Mouse (Mus musculus) embryonic facial prominence, embryonic 10.5 days (tissue): Measurements from ENCODE around the gene Fchsd2. TPM values are rescaled to one million over a fixed set of nuclear protein-coding genes. Genes with fewer than 3 reads are reported as not detected.

ENCODE experiments used
- DNase-seq: peaks from one replicate; pipeline ENCODE4 v3.0.0-alpha.2; 2017; ENCODE audit warnings: low spot score
- H3K27ac ChIP-seq: fragments of 300-500 bp; sonication (generic); replicated peaks from 2 replicates; pipeline ENCODE4 v1.5.1; 2016; ENCODE audit warnings: mild to moderate bottlenecking
- H3K27me3 ChIP-seq: fragments of 300-500 bp; sonication (generic); replicated peaks from 2 replicates; pipeline ENCODE4 v1.6.1; 2016; ENCODE audit warnings: low read depth, mild to moderate bottlenecking; ENCODE audit not compliant: poor library complexity, severe bottlenecking
- H3K36me3 ChIP-seq: fragments of 300-500 bp; sonication (generic); replicated peaks from 2 replicates; pipeline ENCODE4 v1.6.1; 2016; ENCODE audit warnings: mild to moderate bottlenecking, moderate library complexity
- H3K4me1 ChIP-seq: fragments of 300-500 bp; sonication (generic); 2 replicates; pipeline ENCODE4 v1.6.1; 2016
- H3K4me3 ChIP-seq: fragments of 300-500 bp; sonication (generic); 2 replicates; pipeline ENCODE4 v1.5.1; 2016; ENCODE audit warnings: mild to moderate bottlenecking, moderate library complexity
- H3K9me3 ChIP-seq: fragments of 300-500 bp; sonication (generic); 2 replicates; pipeline ENCODE4 v1.6.1; 2016; ENCODE audit warnings: mild to moderate bottlenecking
- WGBS: fragments of 180-500 bp; shearing (Covaris S2); methylation state at CpG from one replicate; pipeline ENCODE4 v1.1.7; 2016; 5-methylcytosine and 5-hydroxymethylcytosine counted together
- polyA plus RNA-seq: library from polyadenylated mRNA; unstranded; fragments of >200 nt; fragmentation: Nextera tagmentation; extraction: Ambion mirVana; gene quantifications from 2 replicates; pipeline ENCODE4 v1.2.1, GENCODE M21; 2016

Fchsd2 gene
- polyA plus RNA-seq, 1 experiment from 2014 or later: 20.9 TPM

GRCm38 (mm10) chr7:101107073-101107810 is 14.6 kb downstream of the Fchsd2 start:
- H3K4me1 ChIP-seq: peaks cover 23% of the 10 kb centered on the region
- peak overlapping the region; percentile 94 for H3K27ac ChIP-seq
- peak; percentile 11 for DNase-seq
- peaks cover 13% of the 10 kb centered on the region for H3K36me3 ChIP-seq
- no peaks in the 10 kb centered on the region for H3K9me3 ChIP-seq
- peak overlapping the region; percentile 87 for H3K4me3 ChIP-seq
- no peaks in the 10 kb centered on the region; the same call in 1 of the 2 replicates for H3K27me3 ChIP-seq
- 33% methylated on average over 5 of the region's 5 CpGs for WGBS

DNA sequence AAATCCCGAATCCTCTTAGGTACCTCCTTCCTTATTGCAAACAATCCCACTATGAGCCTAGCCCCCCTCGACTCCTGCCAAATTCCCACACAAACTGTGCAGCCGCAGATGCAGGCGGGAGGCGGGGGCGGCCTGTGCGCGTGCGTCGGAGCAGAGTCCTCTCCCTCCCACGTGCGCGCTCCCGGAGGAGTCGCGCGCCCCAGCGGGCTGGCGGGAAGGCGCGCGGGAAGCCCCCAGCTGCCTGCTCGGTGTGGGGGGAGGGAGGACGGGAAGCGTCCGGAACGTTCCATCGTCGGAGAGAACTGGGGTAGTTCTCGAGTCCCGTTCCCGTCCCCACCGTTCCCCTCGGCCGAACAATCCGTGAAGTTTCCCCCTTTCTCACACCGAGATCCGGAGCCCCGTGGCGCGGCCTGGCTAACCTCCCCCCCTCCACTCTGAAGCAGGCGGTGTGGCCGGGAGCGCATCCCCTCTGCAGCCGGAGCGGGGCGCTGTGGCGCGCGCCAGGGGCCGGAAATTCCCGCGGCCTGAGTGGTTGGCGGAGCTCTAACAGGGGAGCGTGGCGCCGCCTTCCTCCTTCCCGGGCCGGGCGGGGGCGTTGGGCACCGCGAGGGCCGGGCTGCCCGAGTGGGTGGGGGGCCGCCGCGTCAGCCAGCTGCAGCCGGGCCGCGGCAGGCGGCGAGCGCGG is 15.4 kb downstream of the Fchsd2 start:
- Histone ChIP-seq H3K27ac (peak overlapping the region; percentile 94), H3K36me3 (peaks cover 21% of the 10 kb centered on the region), H3K4me3 (peak overlapping the region; percentile 87), H3K27me3 (no peaks in the 10 kb centered on the region; the same call in 1 of the 2 replicates), H3K9me3 (no peaks in the 10 kb centered on the region), H3K4me1 (peaks cover 23% of the 10 kb centered on the region)
- peak; percentile 99 for DNase-seq
- under 1% methylated on average over 72 of the region's 75 CpGs for WGBS

- H3K4me1 ChIP-seq: peaks cover 23% of the 10 kb centered on the region
- H3K27ac ChIP-seq: peak overlapping the region; percentile 94
- H3K27me3 ChIP-seq: no peaks in the 10 kb centered on the region; the same call in 1 of the 2 replicates
- no peak for DNase-seq
- WGBS: under 1% methylated on average over 24 of the region's 35 CpGs
- peak overlapping the region; percentile 87 for H3K4me3 ChIP-seq
- no peaks in the 10 kb centered on the region for H3K9me3 ChIP-seq
- peaks cover 26% of the 10 kb centered on the region for H3K36me3 ChIP-seq
Observed at GRCm38 (mm10) chr7:101108653-101109005, 16.0 kb downstream of the Fchsd2 start.

DNA sequence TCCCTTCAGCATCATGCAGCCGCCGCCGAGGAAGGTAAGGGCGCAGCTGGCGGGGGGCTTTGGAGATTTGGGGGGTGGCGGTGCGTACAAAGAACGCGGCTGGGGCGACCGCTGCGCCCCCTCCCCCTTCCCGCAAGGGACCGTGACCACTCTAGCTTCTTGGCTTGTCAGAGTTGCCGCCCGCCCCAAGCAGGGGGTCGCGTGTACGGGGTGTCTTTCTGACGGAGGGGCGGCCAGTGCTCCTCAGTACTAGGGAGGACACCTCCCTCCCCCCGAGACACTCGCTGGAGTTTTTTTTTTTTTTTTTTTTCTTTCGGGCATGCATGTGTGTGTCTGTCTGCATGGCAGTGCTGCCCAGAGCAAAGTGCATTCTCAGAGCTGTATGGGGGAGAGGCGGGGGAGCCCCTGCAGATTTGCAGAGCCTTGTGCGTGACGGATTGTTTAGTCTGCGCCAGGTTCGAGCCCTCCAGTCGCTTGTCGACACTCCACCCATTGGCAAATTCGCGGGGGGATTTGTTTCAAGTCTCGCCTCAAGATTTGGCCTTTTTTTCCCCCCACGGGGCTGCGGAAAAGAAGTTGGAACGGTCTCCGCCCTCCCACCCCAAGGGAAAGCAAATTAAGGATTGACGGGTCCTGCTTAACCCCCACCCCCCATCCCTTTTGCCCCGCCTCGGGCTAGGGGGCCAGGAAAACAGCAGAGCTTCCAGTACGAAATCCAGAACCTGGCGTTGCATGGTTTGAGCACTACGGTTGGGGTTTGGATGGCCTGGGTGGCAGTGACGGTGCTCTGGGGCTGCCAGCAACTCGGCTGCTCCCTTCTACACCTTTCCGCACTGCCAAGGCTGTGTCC is 16.6 kb downstream of the Fchsd2 start:
- Histone ChIP-seq H3K4me1 (peaks cover 23% of the 10 kb centered on the region), H3K9me3 (no peaks in the 10 kb centered on the region), H3K27me3 (no peaks in the 10 kb centered on the region; the same call in 1 of the 2 replicates), H3K36me3 (peaks cover 32% of the 10 kb centered on the region), H3K4me3 (peak overlapping the region; percentile 87), H3K27ac (peak overlapping the region; percentile 94)
- under 1% methylated on average over 47 of the region's 47 CpGs for WGBS
- DNase-seq: peak; percentile 63

- peaks cover 23% of the 10 kb centered on the region for H3K4me1 ChIP-seq
- WGBS: 12% methylated on average over 8 of the region's 8 CpGs
- H3K36me3 ChIP-seq: peaks cover 38% of the 10 kb centered on the region
- H3K4me3 ChIP-seq: peak overlapping the region; percentile 87
- no peaks in the 10 kb centered on the region; the same call in 1 of the 2 replicates for H3K27me3 ChIP-seq
- peak; percentile 30 for DNase-seq
- H3K27ac ChIP-seq: peak overlapping the region; percentile 94
- H3K9me3 ChIP-seq: no peaks in the 10 kb centered on the region
Observed at GRCm38 (mm10) chr7:101109856-101110350, 17.2 kb downstream of the Fchsd2 start.

DNA sequence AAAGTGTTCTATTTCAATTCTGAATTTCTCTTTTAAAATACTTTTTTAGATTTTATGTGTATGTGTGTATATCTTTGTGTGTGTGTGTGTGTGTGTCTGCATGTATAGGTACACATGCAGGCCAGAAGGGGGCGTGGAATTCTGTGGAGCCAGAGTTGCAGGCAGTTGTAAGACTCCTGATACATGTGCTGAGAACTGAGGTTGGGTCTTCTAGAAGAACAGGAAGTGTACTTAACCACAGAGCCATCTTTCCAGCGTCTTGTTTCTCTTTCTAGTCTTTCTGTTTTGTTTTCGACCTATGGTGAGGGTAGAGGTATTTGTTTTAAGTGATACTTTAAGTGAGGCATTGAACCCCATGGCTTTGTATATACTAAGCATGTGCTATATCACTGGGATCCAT is 20.7 kb downstream of the Fchsd2 start:
- no peak overlapping the region for H3K4me3 ChIP-seq
- H3K4me1 ChIP-seq: peaks cover 11% of the 10 kb centered on the region
- 84% methylated on average over 3 of the region's 3 CpGs for WGBS
- no peak overlapping the region for H3K27ac ChIP-seq
- DNase-seq: no peak
- peaks cover 74% of the 10 kb centered on the region for H3K36me3 ChIP-seq
- no peaks in the 10 kb centered on the region for H3K27me3 ChIP-seq
- H3K9me3 ChIP-seq: no peaks in the 10 kb centered on the region

- Histone ChIP-seq H3K27me3 (no peaks in the 10 kb centered on the region), H3K4me3 (no peak overlapping the region), H3K9me3 (no peaks in the 10 kb centered on the region), H3K27ac (no peak overlapping the region), H3K4me1 (peaks cover 11% of the 10 kb centered on the region), H3K36me3 (peaks cover 83% of the 10 kb centered on the region)
- 94% methylated on average over 1 of the region's 1 CpGs for WGBS
- no peak for DNase-seq
Observed at GRCm38 (mm10) chr7:101114328-101114727, 21.7 kb downstream of the Fchsd2 start.

- no peaks in the 10 kb centered on the region for H3K9me3 ChIP-seq
- WGBS: 92% methylated on average over 7 of the region's 7 CpGs
- DNase-seq: no peak
- H3K4me1 ChIP-seq: no peaks in the 10 kb centered on the region
- H3K27ac ChIP-seq: no peak overlapping the region
- peaks cover 73% of the 10 kb centered on the region for H3K36me3 ChIP-seq
- no peak overlapping the region for H3K4me3 ChIP-seq
- no peaks in the 10 kb centered on the region for H3K27me3 ChIP-seq
Observed at GRCm38 (mm10) chr7:101119391-101119790, 26.7 kb downstream of the Fchsd2 start.

- H3K4me1 ChIP-seq: no peaks in the 10 kb centered on the region
- no peaks in the 10 kb centered on the region for H3K27me3 ChIP-seq
- DNase-seq: no peak
- 80% methylated on average over 6 of the region's 6 CpGs for WGBS
- peaks cover 32% of the 10 kb centered on the region for H3K36me3 ChIP-seq
- no peaks in the 10 kb centered on the region for H3K9me3 ChIP-seq
- H3K27ac ChIP-seq: no peak overlapping the region
- no peak overlapping the region for H3K4me3 ChIP-seq
Observed at GRCm38 (mm10) chr7:101123579-101124347, 31.1 kb downstream of the Fchsd2 start.

GRCm38 (mm10) chr7:101127737-101128136 is 35.1 kb downstream of the Fchsd2 start:
- Histone ChIP-seq H3K9me3 (no peaks in the 10 kb centered on the region), H3K4me1 (no peaks in the 10 kb centered on the region), H3K27me3 (no peaks in the 10 kb centered on the region), H3K4me3 (no peak overlapping the region), H3K27ac (no peak overlapping the region), H3K36me3 (peaks cover 3% of the 10 kb centered on the region; the same call in 1 of the 2 replicates)
- DNase-seq: no peak
- 91% methylated on average over 3 of the region's 3 CpGs for WGBS

DNA sequence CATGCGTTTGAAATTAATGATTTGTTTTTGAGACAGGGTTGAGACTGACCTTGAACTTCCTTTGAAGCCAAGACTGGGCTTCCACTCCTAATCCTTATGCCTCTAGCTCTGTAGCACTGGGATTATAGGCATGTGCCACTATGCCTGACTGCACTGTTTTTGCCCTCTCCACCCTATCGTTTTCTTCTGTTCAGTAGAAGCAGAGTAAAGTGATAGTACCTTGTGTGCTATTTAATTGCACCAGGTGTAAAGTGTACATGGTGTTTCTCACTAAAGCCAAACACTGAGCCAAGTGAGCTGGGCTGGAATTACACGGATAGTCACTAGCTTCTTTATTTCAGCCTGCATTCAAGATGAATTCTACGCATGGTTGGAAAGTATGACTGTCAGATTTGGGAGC is 35.9 kb downstream of the Fchsd2 start:
- Histone ChIP-seq H3K27ac (no peak overlapping the region), H3K36me3 (peaks cover 3% of the 10 kb centered on the region; the same call in 1 of the 2 replicates), H3K9me3 (no peaks in the 10 kb centered on the region), H3K27me3 (no peaks in the 10 kb centered on the region), H3K4me3 (no peak overlapping the region), H3K4me1 (no peaks in the 10 kb centered on the region)
- DNase-seq: no peak
- 85% methylated on average over 4 of the region's 4 CpGs for WGBS
